Mouse (Mus musculus) lung, adult 2 months (tissue): ENCODE measurements around the gene Dync2li1.

Experiments
- CTCF ChIP-seq: fragments of 200-500 bp; IDR thresholded peaks from 2 replicates; pipeline ENCODE4 v1.5.1; 2011; ENCODE audit warnings: mild to moderate bottlenecking, low read length, control low read depth; ENCODE audit not compliant: insufficient read depth
- POLR2A ChIP-seq: fragments of 200-500 bp; IDR thresholded peaks from 2 replicates; pipeline ENCODE4 v1.6.1; 2011; ENCODE audit warnings: low read depth, mild to moderate bottlenecking, control low read depth, low read length, borderline replicate concordance; ENCODE audit errors: extremely low read depth

DNA sequence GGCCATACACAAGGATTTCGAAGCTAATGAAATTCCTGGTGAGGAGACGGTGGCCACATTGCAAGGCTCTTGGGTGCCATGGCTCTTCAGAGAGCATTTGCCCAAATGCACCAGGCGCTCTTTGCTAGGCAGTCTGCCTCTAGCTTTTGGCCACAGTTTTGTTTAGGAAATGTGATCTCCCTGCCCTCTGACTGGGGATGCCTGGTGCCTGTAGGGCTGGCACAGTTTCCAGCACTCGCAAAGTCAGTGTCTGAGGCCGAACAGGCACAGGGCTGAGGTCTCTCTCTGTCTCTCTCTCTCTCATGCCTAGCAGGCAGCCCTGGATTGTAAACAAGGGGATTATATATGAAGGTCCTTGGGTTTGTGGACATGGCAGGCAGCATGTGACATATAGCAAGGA lies 63.8 kb downstream of the Dync2li1 start:
- TF ChIP-seq POLR2A, result no peak
- no peak for TF ChIP-seq CTCF
